Mouse (Mus musculus) MEL (cell line): Measurements from ENCODE around the gene Prkd2. TPM values are rescaled to one million over a fixed set of nuclear protein-coding genes. Genes with fewer than 3 reads are reported as not detected.
A peak's percentile ranks its signal among the peaks of the same experiment; 100 is the strongest.

ENCODE experiments used
- DNase-seq: peaks from one replicate; pipeline ENCODE4 v3.0.0; 2011; ENCODE audit warnings: low read depth, low spot score
- H3K27ac ChIP-seq: 2 replicates; pipeline ENCODE4 v1.5.1; 2012; ENCODE audit warnings: low read depth, mild to moderate bottlenecking, control low read depth, low read length, moderate library complexity; ENCODE audit not compliant: control insufficient read depth
- H3K27me3 ChIP-seq, 2 experiments: fragments of 150-350 bp in 1 of 2; sonication (generic) in 1 of 2; 2 replicates each; pipeline ENCODE4 v1.6.1; 2012; ENCODE audit warnings: low read length in 2 of 2, mild to moderate bottlenecking in 2 of 2, improper control_type of control experiment in 1 of 2, moderate library complexity in 1 of 2; ENCODE audit not compliant: insufficient read depth in 2 of 2, control insufficient read depth in 1 of 2
- H3K36me3 ChIP-seq, 2 experiments: 2 replicates each; pipeline ENCODE4 v1.6.1; 2012 to 2014; ENCODE audit warnings: low read length in 2 of 2, improper control_type of control experiment in 1 of 2, inconsistent platforms in 1 of 2, mild to moderate bottlenecking in 1 of 2; ENCODE audit not compliant: insufficient read depth in 2 of 2, control insufficient read depth in 1 of 2
- H3K4me1 ChIP-seq, 2 experiments: fragments of 150-350 bp in 1 of 2; sonication (generic) in 1 of 2; 2 replicates each; pipeline ENCODE4 v1.6.1; 2012; ENCODE audit warnings: low read length in 2 of 2, improper control_type of control experiment in 1 of 2, mild to moderate bottlenecking in 1 of 2; ENCODE audit not compliant: insufficient read depth in 2 of 2, control insufficient read depth in 1 of 2
- H3K4me3 ChIP-seq, 2 experiments: fragments of 150-350 bp in 1 of 2; sonication (generic) in 1 of 2; 2 replicates each; pipeline ENCODE4 v1.5.1; 2012; ENCODE audit warnings: low read depth in 2 of 2, low read length in 2 of 2, mild to moderate bottlenecking in 2 of 2, moderate library complexity in 2 of 2, control low read depth in 1 of 2, improper control_type of control experiment in 1 of 2; ENCODE audit not compliant: control insufficient read depth in 1 of 2, insufficient read depth in 1 of 2
- H3K79me2 ChIP-seq: 2 replicates; pipeline ENCODE4 v1.6.1; 2012; ENCODE audit warnings: mild to moderate bottlenecking, low read length, moderate library complexity; ENCODE audit not compliant: control insufficient read depth, poor library complexity, insufficient read depth
- H3K9ac ChIP-seq: 2 replicates; pipeline ENCODE4 v1.6.1; 2012; ENCODE audit warnings: low read depth, mild to moderate bottlenecking, control low read depth, low read length, moderate library complexity; ENCODE audit not compliant: control insufficient read depth, poor library complexity, severe bottlenecking
- H3K9me3 ChIP-seq: fragments of 150-350 bp; sonication (generic); replicated peaks from 2 replicates; pipeline ENCODE4 v1.6.1; 2012; ENCODE audit warnings: mild to moderate bottlenecking, low read length, improper control_type of control experiment, moderate library complexity; ENCODE audit not compliant: insufficient read depth
- E2F4 ChIP-seq: IDR thresholded peaks from 2 replicates; pipeline ENCODE4 v1.6.1; 2011; ENCODE audit warnings: low read depth, low read length, improper control_type of control experiment, borderline replicate concordance
- EP300 ChIP-seq, 2 experiments: IDR thresholded peaks; 2 replicates each; pipeline ENCODE4 v1.6.1; 2011; ENCODE audit warnings: improper control_type of control experiment in 2 of 2, low read length in 2 of 2, low read depth in 1 of 2, mild to moderate bottlenecking in 1 of 2
- HCFC1 ChIP-seq: IDR thresholded peaks from 2 replicates; pipeline ENCODE4 v1.6.1; 2012; ENCODE audit warnings: low read depth, mild to moderate bottlenecking, inconsistent platforms, low read length, improper control_type of control experiment, moderate library complexity
- MAX ChIP-seq: IDR thresholded peaks from 2 replicates; pipeline ENCODE4 v1.6.1; 2011; ENCODE audit warnings: low read length, improper control_type of control experiment
- MAZ ChIP-seq: IDR thresholded peaks from 2 replicates; pipeline ENCODE4 v1.6.1; 2012; ENCODE audit warnings: low read depth, mild to moderate bottlenecking, inconsistent platforms, low read length, improper control_type of control experiment
- MXI1 ChIP-seq: IDR thresholded peaks from 2 replicates; pipeline ENCODE4 v1.6.1; 2011; ENCODE audit warnings: mild to moderate bottlenecking, low read depth, low read length, improper control_type of control experiment
- MYB ChIP-seq: IDR thresholded peaks from 2 replicates; pipeline ENCODE4 v1.6.1; 2011; ENCODE audit warnings: mild to moderate bottlenecking, low read depth, low read length, improper control_type of control experiment
- NELFE ChIP-seq: IDR thresholded peaks from 2 replicates; pipeline ENCODE4 v1.6.1; 2011; ENCODE audit warnings: low read depth, low read length, improper control_type of control experiment
- POLR2A ChIP-seq, 2 experiments: IDR thresholded peaks; 2 replicates each; pipeline ENCODE4 v1.6.1; 2011 to 2012; ENCODE audit warnings: low read length in 2 of 2, mild to moderate bottlenecking in 2 of 2, control low read depth in 1 of 2, improper control_type of control experiment in 1 of 2, low read depth in 1 of 2, moderate library complexity in 1 of 2; ENCODE audit not compliant: control insufficient read depth in 1 of 2, insufficient read depth in 1 of 2, poor library complexity in 1 of 2
- POLR2AphosphoS2 ChIP-seq: IDR thresholded peaks from 2 replicates; pipeline ENCODE4 v1.6.1; 2011; ENCODE audit warnings: low read length, improper control_type of control experiment
- SIN3A ChIP-seq: IDR thresholded peaks from 2 replicates; pipeline ENCODE4 v1.6.1; 2012; ENCODE audit warnings: low read length, improper control_type of control experiment, inconsistent platforms
- TBP ChIP-seq: IDR thresholded peaks from 2 replicates; pipeline ENCODE4 v1.8.0; 2011; ENCODE audit warnings: low read depth, low read length, improper control_type of control experiment
- TCF12 ChIP-seq: IDR thresholded peaks from 2 replicates; pipeline ENCODE4 v1.6.1; 2014; ENCODE audit warnings: low read depth, mild to moderate bottlenecking, inconsistent platforms, low read length, improper control_type of control experiment, moderate library complexity
- USF1 ChIP-seq: IDR thresholded peaks from 2 replicates; pipeline ENCODE4 v1.6.1; 2014; ENCODE audit warnings: low read depth, mild to moderate bottlenecking, inconsistent platforms, low read length, improper control_type of control experiment, moderate library complexity
- USF2 ChIP-seq, 2 experiments: IDR thresholded peaks; 2 replicates each; pipeline ENCODE4 v1.6.1; 2011 to 2012; ENCODE audit warnings: improper control_type of control experiment in 2 of 2, low read length in 2 of 2, borderline replicate concordance in 1 of 2, inconsistent platforms in 1 of 2, low read depth in 1 of 2, mild to moderate bottlenecking in 1 of 2; ENCODE audit not compliant: insufficient read depth in 1 of 2
- ZC3H11A ChIP-seq: IDR thresholded peaks from 2 replicates; pipeline ENCODE4 v1.6.1; 2012; ENCODE audit warnings: low read depth, mild to moderate bottlenecking, inconsistent platforms, low read length, improper control_type of control experiment
- ZMIZ1 ChIP-seq: IDR thresholded peaks from 2 replicates; pipeline ENCODE4 v1.6.1; 2012; ENCODE audit warnings: low read depth, mild to moderate bottlenecking, inconsistent platforms, low read length, improper control_type of control experiment, moderate library complexity
- ZNF384 ChIP-seq: IDR thresholded peaks from 2 replicates; pipeline ENCODE4 v1.6.1; 2012; ENCODE audit warnings: low read depth, mild to moderate bottlenecking, inconsistent platforms, low read length, improper control_type of control experiment
- polyA plus RNA-seq, 2 experiments: library from polyadenylated mRNA; stranded (reverse) in 1 of 2; unstranded in 1 of 2; fragments of >175 nt in 1 of 2; fragments of >200 nt in 1 of 2; gene quantifications; 2 replicates each; pipeline versions ENCODE4 v1.2.1 to v1.2.4; 2012; ENCODE audit warnings: low replicate concordance in 2 of 2, low read depth in 1 of 2; ENCODE audit not compliant: insufficient read length in 2 of 2, insufficient read depth in 1 of 2, missing spikeins in 1 of 2
- total RNA-seq: library from RNA; depleted of rRNA; stranded (reverse); fragments of 300-350 nt; gene quantifications from 2 replicates; pipeline ENCODE4 v1.2.3, GENCODE M21; 2012

Prkd2 gene
- total and polyA plus RNA-seq, 3 experiments = 2.9 to 8.7 TPM; not detected in 1

DNA sequence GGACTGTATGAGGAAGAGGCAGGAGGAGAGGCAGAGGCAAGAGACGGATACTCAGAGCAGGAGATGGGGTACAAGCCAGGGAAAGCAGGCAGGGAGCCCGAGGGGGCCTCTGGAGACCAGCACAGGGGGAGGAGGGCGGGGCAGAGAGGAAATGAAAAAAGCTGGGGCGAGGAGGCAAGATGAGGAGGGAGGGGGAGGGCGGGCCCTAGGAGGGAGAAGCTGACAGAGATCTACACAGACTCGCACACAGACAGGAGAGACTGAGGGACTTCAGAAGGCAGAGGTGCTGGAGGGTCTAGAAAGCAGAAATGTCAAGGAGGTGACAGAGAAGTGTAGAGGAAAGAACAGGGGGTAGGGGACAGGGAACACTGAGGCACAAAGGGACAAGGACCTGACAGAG, 63.6 kb downstream of the Prkd2 start, which contains the start of gene Ptgir:
Gene Ptgir (plus strand): TSS at position 210 of the 400 bp plus-strand sequence.
- no peaks in the 10 kb centered on the region for H3K27me3 ChIP-seq
- TF ChIP-seq TCF12 = peak; percentile 38; the same call in 1 of the 2 replicates
- TF ChIP-seq USF1 = no peak
- peak; percentile 88 for TF ChIP-seq MAZ
- TF ChIP-seq HCFC1 = peak; percentile 37; the same call in 1 of the 2 replicates
- TF ChIP-seq POLR2A (IDR thresholded peaks at IDR 0.05; ENCODE audit: control insufficient read depth in 1 of 2, insufficient read depth in 1 of 2, low read depth in 1 of 2, low read length in 2 of 2, poor library complexity in 1 of 2) = peak in 1 of 2 experiments; percentile 72; a peak in 2 of 4 replicates
- no peak for TF ChIP-seq EP300 (IDR thresholded peaks at IDR 0.05; ENCODE audit: low read depth in 1 of 2, low read length in 2 of 2)
- TF ChIP-seq ZC3H11A = no peak
- peak; percentile 63; the same call in 1 of the 2 replicates for TF ChIP-seq POLR2AphosphoS2
- peak; percentile 62 for TF ChIP-seq TBP
- peak; percentile 56; the same call in 1 of the 2 replicates for TF ChIP-seq SIN3A
- peak; percentile 54; the same call in 1 of the 2 replicates for TF ChIP-seq ZNF384
- peak; percentile 61 for TF ChIP-seq NELFE
- no peak for TF ChIP-seq MAX
- TF ChIP-seq E2F4 = no peak
- TF ChIP-seq, all 39 proteins: peak for 9
- H3K4me1 ChIP-seq = peaks cover 6 to 47% of the 10 kb centered on the region in 2 experiments
- peaks cover 0 to 34% of the 10 kb centered on the region in 2 experiments for H3K36me3 ChIP-seq
- H3K27ac ChIP-seq = peak within 1 kb of the TSS; percentile 61
- H3K4me3 ChIP-seq = peak within 1 kb of the TSS; percentile 57 to 70
- no peaks in the 10 kb centered on the region for H3K9me3 ChIP-seq
- peaks cover 27% of the 10 kb centered on the region for H3K79me2 ChIP-seq
- H3K9ac ChIP-seq = peak within 1 kb of the TSS; percentile 74
- peak; percentile 87 for DNase-seq

DNA sequence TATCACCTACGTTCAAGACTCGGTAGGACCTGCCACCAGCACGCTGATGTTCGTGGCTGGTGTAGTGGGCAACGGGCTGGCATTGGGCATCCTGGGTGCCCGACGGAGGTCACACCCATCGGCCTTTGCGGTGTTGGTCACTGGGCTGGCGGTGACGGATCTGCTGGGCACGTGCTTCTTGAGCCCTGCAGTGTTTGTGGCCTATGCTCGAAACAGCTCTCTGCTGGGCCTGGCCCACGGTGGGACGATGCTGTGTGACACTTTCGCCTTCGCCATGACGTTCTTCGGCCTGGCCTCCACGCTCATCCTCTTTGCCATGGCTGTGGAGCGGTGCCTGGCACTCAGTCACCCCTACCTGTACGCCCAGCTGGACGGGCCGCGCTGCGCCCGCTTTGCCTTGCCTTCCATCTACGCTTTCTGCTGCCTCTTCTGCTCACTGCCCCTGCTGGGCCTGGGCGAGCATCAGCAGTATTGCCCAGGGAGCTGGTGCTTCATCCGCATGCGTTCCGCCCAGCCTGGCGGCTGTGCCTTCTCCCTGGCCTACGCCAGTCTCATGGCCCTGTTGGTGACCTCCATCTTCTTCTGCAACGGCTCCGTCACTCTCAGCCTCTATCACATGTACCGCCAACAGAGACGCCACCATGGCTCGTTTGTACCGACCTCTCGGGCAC, 64.3 kb downstream of the Prkd2 start:
- peak overlapping the region; percentile 57 to 70 for H3K4me3 ChIP-seq
- peak; percentile 56 for DNase-seq
- H3K79me2 ChIP-seq = peaks cover 27% of the 10 kb centered on the region
- peaks cover 6 to 46% of the 10 kb centered on the region in 2 experiments for H3K4me1 ChIP-seq
- H3K27me3 ChIP-seq = no peaks in the 10 kb centered on the region
- H3K36me3 ChIP-seq = peaks cover 0 to 31% of the 10 kb centered on the region in 2 experiments
- H3K9ac ChIP-seq = peak overlapping the region; percentile 74
- H3K27ac ChIP-seq = peak overlapping the region; percentile 54
- H3K9me3 ChIP-seq = no peaks in the 10 kb centered on the region
- TF ChIP-seq MAX (peak; percentile 73), ZMIZ1 (no peak), MYB (no peak), USF1 (peak; percentile 49; the same call in 1 of the 2 replicates), MXI1 (peak; percentile 36; the same call in 1 of the 2 replicates), USF2 (IDR thresholded peaks at IDR 0.05; ENCODE audit: borderline replicate concordance in 1 of 2, insufficient read depth in 1 of 2, low read depth in 1 of 2, low read length in 2 of 2) (no peak), POLR2A (IDR thresholded peaks at IDR 0.05; ENCODE audit: control insufficient read depth in 1 of 2, insufficient read depth in 1 of 2, low read depth in 1 of 2, low read length in 2 of 2, poor library complexity in 1 of 2) (peak; percentile 3 to 22; a peak in 1 of 4 replicates)
